Mouse (Mus musculus) kidney, adult 2 months (tissue): ENCODE results near the gene Gm12248. TPM values are rescaled to one million over a fixed set of nuclear protein-coding genes. Genes with fewer than 3 reads are reported as not detected.

ENCODE experiments used
- DNase-seq: peaks from one replicate; pipeline ENCODE4 v3.0.0; 2021
- H3K27ac ChIP-seq: fragments of 200-500 bp; 2 replicates; pipeline ENCODE4 v1.5.1; 2012; ENCODE audit warnings: low read depth, low read length, control low read depth, inconsistent platforms; ENCODE audit not compliant: insufficient read depth
- H3K27me3 ChIP-seq: fragments of 200-500 bp; replicated peaks from 2 replicates; pipeline ENCODE4 v1.6.1; 2012; ENCODE audit warnings: mild to moderate bottlenecking, moderate library complexity, low read length, inconsistent platforms; ENCODE audit not compliant: control insufficient read depth, insufficient read depth
- H3K36me3 ChIP-seq: fragments of 200-500 bp; 2 replicates; pipeline ENCODE4 v1.6.1; 2012; ENCODE audit warnings: mild to moderate bottlenecking, moderate library complexity, low read length, inconsistent platforms; ENCODE audit not compliant: control insufficient read depth, insufficient read depth
- H3K4me1 ChIP-seq: fragments of 200-500 bp; 2 replicates; pipeline ENCODE4 v1.6.1; 2011; ENCODE audit warnings: low read length; ENCODE audit not compliant: control insufficient read depth, insufficient read depth
- H3K4me3 ChIP-seq: fragments of 200-500 bp; 2 replicates; pipeline ENCODE4 v1.5.1; 2011; ENCODE audit warnings: mild to moderate bottlenecking, low read depth, low read length, control low read depth; ENCODE audit not compliant: insufficient read depth
- CTCF ChIP-seq: fragments of 200-500 bp; conservative IDR thresholded peaks from 2 replicates; pipeline ENCODE4 v1.5.1; 2011; ENCODE audit warnings: low read depth, mild to moderate bottlenecking, control low read depth, low read length, moderate library complexity, mixed read lengths; ENCODE audit not compliant: insufficient read depth, insufficient read length
- POLR2A ChIP-seq: fragments of 200-500 bp; IDR thresholded peaks from one replicate; pipeline ENCODE4 v1.6.1; 2011; ENCODE audit warnings: low read depth, low read length, control low read depth
- WGBS: fragments of 180-500 bp; shearing (Covaris S2); methylation state at CpG from one replicate; pipeline ENCODE4 v1.1.7; 2018; 5-methylcytosine and 5-hydroxymethylcytosine counted together
- polyA plus RNA-seq: library from polyadenylated mRNA; depleted of rRNA; stranded (reverse); fragments of >200 nt; gene quantifications from 2 replicates; pipeline ENCODE4 v1.2.3, GENCODE M21; 2012; rRNA removed

Gm12248 gene
- polyA plus RNA-seq, 1 experiment = 0.16 TPM

GRCm38 (mm10) chr11:58021618-58022017, 71.3 kb downstream of the Gm12248 start:
- 11% methylated on average over 2 of the region's 2 CpGs for WGBS
- Histone ChIP-seq H3K4me1 (peaks cover 68% of the 10 kb centered on the region), H3K27ac (no peak overlapping the region; the same call in 1 of the 2 replicates)

DNA sequence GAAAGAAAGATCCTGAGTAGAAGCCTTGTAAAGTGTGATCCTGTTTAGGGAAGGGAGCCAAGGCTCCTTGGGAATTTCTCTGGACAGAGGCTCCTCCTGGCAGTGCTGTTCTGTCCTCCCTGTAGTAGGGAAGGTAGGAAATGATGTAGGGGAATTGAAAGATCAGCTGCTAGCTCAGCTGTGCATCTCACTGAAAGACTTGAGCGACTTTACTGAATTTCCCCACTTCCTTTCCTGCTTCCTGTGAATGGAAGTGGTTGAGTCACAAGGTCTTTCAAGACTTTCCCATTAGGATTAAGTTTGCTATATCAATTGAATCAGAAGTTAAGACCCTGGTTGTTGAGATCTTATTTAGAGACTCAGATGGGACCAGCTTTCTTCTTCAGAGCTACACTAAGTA, 71.8 kb downstream of the Gm12248 start:
- Histone ChIP-seq H3K27ac (no peak overlapping the region), H3K4me1 (peaks cover 71% of the 10 kb centered on the region)

More at GRCm38 (mm10) chr11:58021618-58022017, 71.3 kb downstream of the Gm12248 start:
- H3K36me3 ChIP-seq = no peaks in the 10 kb centered on the region
- no peaks in the 10 kb centered on the region for H3K27me3 ChIP-seq
- peak; percentile 40 for DNase-seq
- no peak for TF ChIP-seq POLR2A
- no peak for TF ChIP-seq CTCF
- H3K4me3 ChIP-seq = no peak overlapping the region

DNA sequence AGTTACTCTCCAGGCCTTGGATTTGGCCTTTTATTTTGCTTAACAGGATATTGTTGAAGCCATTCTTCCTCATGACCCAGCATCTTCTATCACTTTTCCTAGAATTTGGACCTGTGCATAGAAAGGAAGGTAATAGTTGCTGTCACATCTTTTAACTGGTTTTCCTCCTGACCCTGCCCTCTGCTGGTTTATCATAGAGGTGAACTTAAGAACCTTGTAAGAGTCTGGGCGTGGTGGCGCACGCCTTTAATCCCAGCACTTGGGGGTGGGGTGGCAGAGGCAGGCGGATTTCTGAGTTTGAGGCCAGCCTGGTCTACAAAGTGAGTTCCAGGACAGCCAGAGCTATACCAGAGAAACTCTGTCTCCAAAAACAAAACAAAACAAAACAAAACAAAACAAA, 74.2 kb downstream of the Gm12248 start:
- H3K4me3 ChIP-seq = no peak overlapping the region
- no peak overlapping the region for H3K27ac ChIP-seq
- TF ChIP-seq POLR2A = no peak
- H3K36me3 ChIP-seq = no peaks in the 10 kb centered on the region
- peaks cover 53% of the 10 kb centered on the region for H3K4me1 ChIP-seq
- 60% methylated on average over 4 of the region's 4 CpGs for WGBS
- no peak for DNase-seq
- H3K27me3 ChIP-seq = no peaks in the 10 kb centered on the region

More for the DNA sequence above, 71.8 kb downstream of the Gm12248 start:
- DNase-seq = no peak
- no peaks in the 10 kb centered on the region for H3K36me3 ChIP-seq
- WGBS = 40% methylated on average over 1 of the region's 1 CpGs
- H3K4me3 ChIP-seq = no peak overlapping the region
- TF ChIP-seq POLR2A (no peak), CTCF (no peak)
- no peaks in the 10 kb centered on the region for H3K27me3 ChIP-seq

DNA sequence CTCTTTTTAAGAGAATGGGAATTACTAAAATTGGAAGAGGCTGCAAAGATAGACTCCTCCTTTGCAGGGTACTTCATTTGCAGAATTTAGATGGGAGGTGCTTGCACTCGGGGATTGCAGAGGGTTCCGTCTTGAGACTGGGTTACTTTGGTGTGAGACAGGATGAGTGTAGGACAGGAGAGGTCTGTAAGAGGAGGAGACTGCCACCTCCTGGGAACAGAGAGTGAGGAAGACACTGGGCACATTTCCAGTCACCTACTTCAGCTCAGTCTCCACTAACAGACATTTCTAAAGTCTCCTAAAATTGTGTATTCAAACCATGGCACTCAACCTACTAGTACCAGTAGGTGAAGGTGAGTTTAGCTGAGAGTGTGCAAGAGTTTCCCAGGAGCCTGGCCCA, 74.6 kb downstream of the Gm12248 start:
- Histone ChIP-seq H3K27ac (no peak overlapping the region), H3K4me1 (peaks cover 53% of the 10 kb centered on the region), H3K36me3 (no peaks in the 10 kb centered on the region), H3K4me3 (no peak overlapping the region), H3K27me3 (no peaks in the 10 kb centered on the region)
- WGBS = 9% methylated on average over 2 of the region's 2 CpGs
- TF ChIP-seq CTCF (peak; percentile 55), POLR2A (no peak)
- peak; percentile 56 for DNase-seq

DNA sequence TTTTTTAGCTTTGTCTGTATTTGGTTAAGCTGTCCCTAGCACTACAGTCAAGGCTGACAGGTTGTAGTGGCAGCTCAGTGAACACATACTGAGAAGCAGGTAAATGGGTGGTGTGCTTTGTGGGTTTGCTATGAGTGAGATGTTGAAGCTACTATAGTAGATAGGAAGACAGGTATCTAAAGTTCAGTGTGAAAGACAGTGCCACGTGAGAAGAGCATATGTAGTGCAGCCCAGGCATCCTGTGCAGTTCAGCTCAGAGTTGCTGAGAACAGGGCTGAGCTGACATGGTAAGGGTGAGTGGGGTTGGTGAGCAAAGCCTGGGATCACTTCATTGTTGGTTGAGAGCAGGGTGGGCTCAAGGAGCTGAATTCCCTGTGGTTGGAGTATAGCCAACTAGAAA, 75.5 kb downstream of the Gm12248 start:
- H3K27me3 ChIP-seq = no peaks in the 10 kb centered on the region
- no peak overlapping the region for H3K27ac ChIP-seq
- no peak for DNase-seq
- H3K4me1 ChIP-seq = peaks cover 53% of the 10 kb centered on the region
- no peak overlapping the region for H3K4me3 ChIP-seq
- H3K36me3 ChIP-seq = no peaks in the 10 kb centered on the region
- TF ChIP-seq CTCF (no peak), POLR2A (no peak)
- 21% methylated on average over 1 of the region's 1 CpGs for WGBS

DNA sequence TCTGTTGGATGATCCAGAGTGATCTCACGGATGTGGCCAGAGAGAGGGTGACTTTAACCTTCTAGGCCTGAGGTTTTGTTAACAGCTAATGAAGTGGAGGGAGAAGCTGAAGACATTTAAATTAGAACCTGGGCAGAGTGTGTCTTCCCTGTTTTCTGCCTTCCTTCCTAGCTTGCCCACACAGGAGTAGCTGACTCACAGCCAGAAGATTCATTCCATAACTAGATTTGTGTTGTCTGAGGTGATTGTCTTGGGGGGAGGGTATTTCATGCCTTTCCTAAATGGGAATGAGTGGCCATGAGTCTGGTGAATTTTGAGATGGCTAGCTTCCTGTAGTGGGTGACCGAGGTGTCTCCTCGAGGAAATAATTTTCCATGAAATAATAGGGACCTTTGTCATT, 76.6 kb downstream of the Gm12248 start:
- WGBS = 19% methylated on average over 3 of the region's 3 CpGs
- Histone ChIP-seq H3K27me3 (no peaks in the 10 kb centered on the region), H3K36me3 (no peaks in the 10 kb centered on the region), H3K27ac (no peak overlapping the region), H3K4me1 (peaks cover 44% of the 10 kb centered on the region), H3K4me3 (no peak overlapping the region)
- DNase-seq = no peak
- TF ChIP-seq POLR2A (no peak), CTCF (no peak)

GRCm38 (mm10) chr11:58015339-58015738, 77.6 kb downstream of the Gm12248 start:
- Histone ChIP-seq H3K4me3 (no peak overlapping the region), H3K27me3 (no peaks in the 10 kb centered on the region), H3K36me3 (no peaks in the 10 kb centered on the region), H3K4me1 (peaks cover 37% of the 10 kb centered on the region), H3K27ac (no peak overlapping the region)
- WGBS = 38% methylated on average over 2 of the region's 2 CpGs
- TF ChIP-seq POLR2A (no peak), CTCF (no peak)
- no peak for DNase-seq

GRCm38 (mm10) chr11:58014604-58015003, 78.3 kb downstream of the Gm12248 start:
- DNase-seq = no peak
- H3K4me3 ChIP-seq = no peak overlapping the region
- H3K36me3 ChIP-seq = no peaks in the 10 kb centered on the region
- no peak overlapping the region for H3K27ac ChIP-seq
- TF ChIP-seq POLR2A = no peak
- TF ChIP-seq CTCF = no peak
- H3K27me3 ChIP-seq = no peaks in the 10 kb centered on the region
- peaks cover 36% of the 10 kb centered on the region for H3K4me1 ChIP-seq
- 43% methylated on average over 1 of the region's 1 CpGs for WGBS

Other genes with a start within 250 kb of the Gm12248 start
- gene Larp1, start 84.1 kb downstream of the Gm12248 start, polyA plus RNA-seq = 35.3 and 36.8 TPM in 2 replicates
- 43.8 and 47.2 TPM in 2 replicates for gene Cnot8, start 11.0 kb upstream of the Gm12248 start, polyA plus RNA-seq
- gene Gemin5, start 75.4 kb upstream of the Gm12248 start, polyA plus RNA-seq = 5.3 and 6.3 TPM in 2 replicates
- gene Mrpl22, start 78.5 kb upstream of the Gm12248 start, polyA plus RNA-seq = 52.1 and 78.2 TPM in 2 replicates
- gene Igtp, start 106.4 kb upstream of the Gm12248 start, polyA plus RNA-seq = 15.9 and 18.6 TPM in 2 replicates
- gene Irgm2, start 106.5 kb upstream of the Gm12248 start, polyA plus RNA-seq = 14.7 and 18.9 TPM in 2 replicates
- not detected in 2 replicates for gene 4930438A08Rik, start 181.7 kb upstream of the Gm12248 start, polyA plus RNA-seq
- 14.8 and 20.8 TPM in 2 replicates for gene Zfp692, start 213.9 kb upstream of the Gm12248 start, polyA plus RNA-seq
- 30.8 and 38.3 TPM in 2 replicates for gene Zfp672, start 237.2 kb upstream of the Gm12248 start, polyA plus RNA-seq
- gene Sh3bp5l, start 237.6 kb upstream of the Gm12248 start, polyA plus RNA-seq = 29.7 and 32.8 TPM in 2 replicates